In the genomic region with DNA sequence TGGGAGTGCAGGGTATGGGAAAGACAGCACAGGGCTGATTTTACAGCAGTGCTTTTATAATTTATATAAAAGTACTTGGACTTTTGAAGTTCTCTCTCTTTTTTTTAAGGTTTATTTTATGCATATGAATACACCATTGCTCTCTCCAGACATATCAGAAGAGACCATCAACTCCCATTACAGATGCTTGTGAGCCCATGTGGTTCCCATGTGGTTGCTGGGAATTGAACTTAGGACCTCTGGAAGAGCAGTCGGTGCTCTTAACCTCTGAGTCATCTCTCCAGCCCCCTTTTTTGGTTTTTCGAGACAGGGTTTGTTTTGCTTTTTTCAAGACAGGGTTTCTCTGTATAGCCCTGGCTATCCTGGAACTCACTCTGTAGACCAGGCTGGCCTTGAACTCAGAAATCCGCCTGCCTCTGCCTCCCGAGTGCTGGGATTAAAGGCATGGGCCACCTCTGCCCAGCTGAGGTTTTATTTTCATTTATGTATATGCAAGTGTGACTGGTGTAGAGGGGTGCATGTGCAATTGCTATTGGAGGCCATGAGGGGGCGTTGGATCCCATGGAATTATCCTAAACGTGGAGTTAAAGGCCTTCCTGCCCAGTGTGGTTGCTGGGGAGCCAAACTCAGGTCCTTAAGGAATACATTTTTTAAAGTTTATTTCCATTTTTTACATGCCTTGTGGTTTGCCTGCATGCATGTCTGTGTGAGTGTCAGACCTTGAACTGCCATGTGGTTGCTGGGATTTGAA, we compare ENCODE assay signal across 8 mouse cellular contexts. TPM values are rescaled to one million over a fixed set of nuclear protein-coding genes. Genes with fewer than 3 reads are reported as not detected.
DNase-seq lines count a peak whose midpoint lies in the region; ATAC-seq and TF ChIP-seq lines count a peak whose summit lies in the region.

No protein-coding gene starts in this region.

- no peak overlapping the region for H3K27ac ChIP-seq in kidney, adult 2 months (ENCODE audit: insufficient read depth, low read depth, low read length)
- H3K27ac ChIP-seq in hindbrain, postnatal 0 days: peak overlapping the region; percentile 76; the same call in 1 of the 2 replicates
- no peak overlapping the region for H3K27ac ChIP-seq in midbrain, embryonic 16.5 days (ENCODE audit: low read length)

- H3K36me3 ChIP-seq in kidney, adult 2 months (ENCODE audit: control insufficient read depth, insufficient read depth, low read length): no peaks in the 10 kb centered on the region
- H3K36me3 ChIP-seq in hindbrain, postnatal 0 days (ENCODE audit: insufficient read depth, low read length): peaks cover 16% of the 10 kb centered on the region; the same call in 1 of the 2 replicates
- peaks cover 14% of the 10 kb centered on the region for H3K36me3 ChIP-seq in midbrain, embryonic 16.5 days (ENCODE audit: control insufficient read depth, insufficient read depth, low read length)

- TF ChIP-seq POLR2A in kidney, adult 2 months (IDR thresholded peaks at IDR 0.05; ENCODE audit: low read depth, low read length): no peak

- no peaks in the 10 kb centered on the region for H3K4me1 ChIP-seq in kidney, adult 2 months (ENCODE audit: control insufficient read depth, insufficient read depth, low read length)
- H3K4me1 ChIP-seq in hindbrain, postnatal 0 days (ENCODE audit: insufficient read depth, low read length): peaks cover 8% of the 10 kb centered on the region; the same call in 1 of the 2 replicates
- H3K4me1 ChIP-seq in midbrain, embryonic 16.5 days (ENCODE audit: control insufficient read depth, insufficient read depth, low read length): peaks cover 20% of the 10 kb centered on the region

- peak overlapping the region; percentile 76 for H3K4me3 ChIP-seq in kidney, adult 2 months (ENCODE audit: insufficient read depth, low read depth, low read length)
- peak overlapping the region; percentile 49 for H3K4me3 ChIP-seq in hindbrain, postnatal 0 days (ENCODE audit: low read length)
- peak overlapping the region; percentile 91 for H3K4me3 ChIP-seq in midbrain, embryonic 16.5 days (ENCODE audit: low read depth, low read length)

- WGBS in kidney, adult 2 months: 61% methylated on average over 6 of the region's 6 CpGs
- 65% methylated on average over 6 of the region's 6 CpGs for WGBS in hindbrain, postnatal 0 days
- 65% methylated on average over 6 of the region's 6 CpGs for WGBS in midbrain, embryonic 16.5 days

- peak; percentile 56 for TF ChIP-seq CTCF in kidney, adult 2 months (conservative IDR thresholded peaks at IDR 0.05; ENCODE audit: insufficient read depth, insufficient read length, low read depth, low read length)
- peak; percentile 39 for TF ChIP-seq CTCF in hindbrain, postnatal 0 days (IDR thresholded peaks at IDR 0.05; ENCODE audit: low read depth)

- peak overlapping the region; percentile 93 for H3K4me2 ChIP-seq in hindbrain, postnatal 0 days (ENCODE audit: low read depth, low read length)
- H3K4me2 ChIP-seq in midbrain, embryonic 16.5 days (ENCODE audit: low read length): peak overlapping the region; percentile 94

- H3K9ac ChIP-seq in hindbrain, postnatal 0 days (replicated peaks; ENCODE audit: low read length): peak overlapping the region; percentile 66
- H3K9ac ChIP-seq in midbrain, embryonic 16.5 days (ENCODE audit: low read depth, low read length): peak overlapping the region; percentile 99

- ATAC-seq in hindbrain, postnatal 0 days: no peak
- no peak for ATAC-seq in midbrain, embryonic 16.5 days
- ATAC-seq in granulocyte monocyte progenitor cell, adult 5-6 weeks (replicated peaks; ENCODE audit: poor library complexity, severe bottlenecking): no peak; the same call in 1 of the 2 replicates

- H3K27me3 ChIP-seq in kidney, adult 2 months (replicated peaks; ENCODE audit: control insufficient read depth, insufficient read depth, low read length): no peaks in the 10 kb centered on the region
- H3K27me3 ChIP-seq in hindbrain, postnatal 0 days (ENCODE audit: insufficient read depth, low read length): no peaks in the 10 kb centered on the region
- no peaks in the 10 kb centered on the region for H3K27me3 ChIP-seq in midbrain, embryonic 16.5 days (ENCODE audit: control insufficient read depth, insufficient read depth, low read depth, low read length)

- no peaks in the 10 kb centered on the region for H3K9me3 ChIP-seq in hindbrain, postnatal 0 days (ENCODE audit: low read length)
- no peaks in the 10 kb centered on the region for H3K9me3 ChIP-seq in midbrain, embryonic 16.5 days (replicated peaks; ENCODE audit: control insufficient read depth, low read length, poor library complexity, severe bottlenecking)

- DNase-seq in kidney, adult 2 months: no peak
- DNase-seq in kidney, adult 18-20 months: no peak
- DNase-seq in R1 (ENCODE audit: low read depth, low spot score): peak; percentile 71
- DNase-seq in hindbrain, postnatal 0 days (ENCODE audit: low spot score): no peak
- no peak for DNase-seq in ovary, postnatal 36 days (ENCODE audit: low spot score)
- no peak for DNase-seq in urinary bladder, postnatal 4 days (ENCODE audit: low spot score in 2 of 2)

RNA-seq across cellular contexts. Expression of a gene that starts 1.1 kb away (rescaled TPM):
- polyA plus RNA-seq in kidney, adult 2 months (2012; rRNA removed): 14.8 and 15.1 TPM in 2 replicates
- 10.4 and 15.4 TPM in 2 replicates for total RNA-seq in hindbrain, postnatal 0 days (2014; rRNA removed)
- polyA plus RNA-seq in hindbrain, postnatal 0 days (2015; fragmentation: Nextera tagmentation; extraction: Ambion mirVana): 17.3 and 18.7 TPM in 2 replicates
- 25.4 and 28.2 TPM in 2 replicates for polyA plus RNA-seq in midbrain, embryonic 16.5 days (2015; fragmentation: Nextera tagmentation; extraction: Ambion mirVana)
- total RNA-seq in granulocyte monocyte progenitor cell, adult 5-6 weeks (2014; fragmentation: Nextera tagmentation): 35.6 and 43.0 TPM in 2 replicates
- total RNA-seq in granulocyte monocyte progenitor cell, adult 5-6 weeks (2017): 39.4 and 57.7 TPM in 2 replicates

RNA-seq across cellular contexts. Expression of a gene that starts 1.2 kb away (rescaled TPM):
- 48.6 and 49.3 TPM in 2 replicates for polyA plus RNA-seq in kidney, adult 2 months (2012; rRNA removed)
- total RNA-seq in hindbrain, postnatal 0 days (2014; rRNA removed): 11.7 and 11.9 TPM in 2 replicates
- polyA plus RNA-seq in hindbrain, postnatal 0 days (2015; fragmentation: Nextera tagmentation; extraction: Ambion mirVana): 13.3 and 13.6 TPM in 2 replicates
- polyA plus RNA-seq in midbrain, embryonic 16.5 days (2015; fragmentation: Nextera tagmentation; extraction: Ambion mirVana): 10.9 and 11.7 TPM in 2 replicates
- total RNA-seq in granulocyte monocyte progenitor cell, adult 5-6 weeks (2014; fragmentation: Nextera tagmentation): 7.9 and 8.6 TPM in 2 replicates
- 12.8 and 19.5 TPM in 2 replicates for total RNA-seq in granulocyte monocyte progenitor cell, adult 5-6 weeks (2017)

RNA-seq across cellular contexts. Expression of a gene that starts 5.7 kb away (rescaled TPM):
- 1.8 TPM in 2 replicates for polyA plus RNA-seq in kidney, adult 2 months (2012; rRNA removed)
- total RNA-seq in hindbrain, postnatal 0 days (2014; rRNA removed): not detected in 2 replicates
- 0.23 TPM in 1 of 2 replicates, not detected in the other for polyA plus RNA-seq in hindbrain, postnatal 0 days (2015; fragmentation: Nextera tagmentation; extraction: Ambion mirVana)
- polyA plus RNA-seq in midbrain, embryonic 16.5 days (2015; fragmentation: Nextera tagmentation; extraction: Ambion mirVana): 0.34 and 0.36 TPM in 2 replicates
- total RNA-seq in granulocyte monocyte progenitor cell, adult 5-6 weeks (2014; fragmentation: Nextera tagmentation): not detected in 2 replicates
- not detected in 2 replicates for total RNA-seq in granulocyte monocyte progenitor cell, adult 5-6 weeks (2017)

RNA-seq across cellular contexts. Expression of a gene that starts 8.4 kb away (rescaled TPM):
- 21.1 and 23.8 TPM in 2 replicates for polyA plus RNA-seq in kidney, adult 2 months (2012; rRNA removed)
- total RNA-seq in hindbrain, postnatal 0 days (2014; rRNA removed): 67.2 and 113 TPM in 2 replicates
- polyA plus RNA-seq in hindbrain, postnatal 0 days (2015; fragmentation: Nextera tagmentation; extraction: Ambion mirVana): 71.2 and 73.0 TPM in 2 replicates
- polyA plus RNA-seq in midbrain, embryonic 16.5 days (2015; fragmentation: Nextera tagmentation; extraction: Ambion mirVana): 51.5 and 58.7 TPM in 2 replicates
- 11.7 and 15.1 TPM in 2 replicates for total RNA-seq in granulocyte monocyte progenitor cell, adult 5-6 weeks (2014; fragmentation: Nextera tagmentation)
- 19.2 and 22.4 TPM in 2 replicates for total RNA-seq in granulocyte monocyte progenitor cell, adult 5-6 weeks (2017)

RNA-seq across cellular contexts. Expression of a gene that starts 16.6 kb away (rescaled TPM):
- polyA plus RNA-seq in kidney, adult 2 months (2012; rRNA removed): 0.05 and 0.48 TPM in 2 replicates
- not detected in 2 replicates for total RNA-seq in hindbrain, postnatal 0 days (2014; rRNA removed)
- not detected in 2 replicates for polyA plus RNA-seq in hindbrain, postnatal 0 days (2015; fragmentation: Nextera tagmentation; extraction: Ambion mirVana)
- polyA plus RNA-seq in midbrain, embryonic 16.5 days (2015; fragmentation: Nextera tagmentation; extraction: Ambion mirVana): not detected in 2 replicates
- total RNA-seq in granulocyte monocyte progenitor cell, adult 5-6 weeks (2014; fragmentation: Nextera tagmentation): not detected in 2 replicates
- not detected in 2 replicates for total RNA-seq in granulocyte monocyte progenitor cell, adult 5-6 weeks (2017)
